Mouse (Mus musculus): Measurements from ENCODE around the gene Uck1.

Gene Uck1

GRCm38 (mm10) chr2:32258887-32259533 is 949 bp downstream of the Uck1 start:
- no peak for DNase-seq

- no peak for DNase-seq
These were observed 3.7 kb downstream of the Uck1 start for GRCm38 (mm10) chr2:32256273-32256672.

- no peak for DNase-seq
These were observed 5.4 kb downstream of the Uck1 start for GRCm38 (mm10) chr2:32254563-32254962.

- DNase-seq: no peak
These were observed 6.6 kb downstream of the Uck1 start for GRCm38 (mm10) chr2:32253352-32253751.

- DNase-seq: no peak
These were observed 7.3 kb downstream of the Uck1 start for GRCm38 (mm10) chr2:32252658-32253057.

- no peak for DNase-seq
These were observed 8.0 kb downstream of the Uck1 start for GRCm38 (mm10) chr2:32251791-32252527.

- DNase-seq: no peak
These were observed 11.3 kb downstream of the Uck1 start for GRCm38 (mm10) chr2:32248377-32249361.

- DNase-seq: no peak
These were observed 13.2 kb downstream of the Uck1 start for GRCm38 (mm10) chr2:32246741-32247140.

- no peak for DNase-seq
These were observed 17.0 kb downstream of the Uck1 start for GRCm38 (mm10) chr2:32242986-32243385.

GRCm38 (mm10) chr2:32240591-32240990 is 19.4 kb downstream of the Uck1 start:
- DNase-seq: no peak

- no peak for DNase-seq
These were observed 21.1 kb downstream of the Uck1 start for GRCm38 (mm10) chr2:32238708-32239435.

GRCm38 (mm10) chr2:32237571-32237970 is 22.4 kb downstream of the Uck1 start:
- no peak for DNase-seq

- DNase-seq: peak; percentile 72
These were observed 23.0 kb downstream of the Uck1 start for GRCm38 (mm10) chr2:32236760-32237487.

- DNase-seq: peak; percentile 96
These were observed 23.8 kb downstream of the Uck1 start, which contains the start of gene Pomt1 for GRCm38 (mm10) chr2:32235886-32236759. TSS of gene Pomt1 (plus strand) at chr2:32236590.

GRCm38 (mm10) chr2:32235433-32235832 is 24.5 kb downstream of the Uck1 start:
- no peak for DNase-seq

GRCm38 (mm10) chr2:32222057-32222456 is 37.9 kb downstream of the Uck1 start:
- no peak for DNase-seq

GRCm38 (mm10) chr2:32221577-32221976 is 38.4 kb downstream of the Uck1 start:
- DNase-seq: no peak

GRCm38 (mm10) chr2:32220969-32221368 is 39.0 kb downstream of the Uck1 start:
- no peak for DNase-seq

GRCm38 (mm10) chr2:32220021-32220420 is 39.9 kb downstream of the Uck1 start:
- no peak for DNase-seq

GRCm38 (mm10) chr2:32219501-32219900 is 40.5 kb downstream of the Uck1 start:
- DNase-seq: no peak

Measured in retina, postnatal 1 day (tissue).